Mouse (Mus musculus): Measurements from ENCODE around the gene Ly6g6c.

Gene Ly6g6c

GRCm38 (mm10) chr17:35064951-35065947 lies at the start of gene Ly6g6c:
TSS of gene Ly6g6c (plus strand) at chr17:35065388.
- peak; percentile 89 for DNase-seq (ENCODE audit: low read depth, low spot score)

- no peak for DNase-seq (ENCODE audit: low read depth, low spot score)
These were observed 48.8 kb upstream of the Ly6g6c start, which contains the start of gene Vwa7 for GRCm38 (mm10) chr17:35016376-35016775. TSS of gene Vwa7 (plus strand) at chr17:35016579.

- DNase-seq (ENCODE audit: low read depth, low spot score): no peak
These were observed 48.1 kb upstream of the Ly6g6c start for GRCm38 (mm10) chr17:35016791-35017705.

GRCm38 (mm10) chr17:35017706-35018030 lies 47.5 kb upstream of the Ly6g6c start:
- DNase-seq (ENCODE audit: low read depth, low spot score): no peak

- DNase-seq (ENCODE audit: low read depth, low spot score): no peak
These were observed 47.0 kb upstream of the Ly6g6c start for GRCm38 (mm10) chr17:35018171-35018570.

GRCm38 (mm10) chr17:35019894-35020293 lies 45.3 kb upstream of the Ly6g6c start:
- DNase-seq (ENCODE audit: low read depth, low spot score): no peak

- no peak for DNase-seq (ENCODE audit: low read depth, low spot score)
These were observed 44.6 kb upstream of the Ly6g6c start for GRCm38 (mm10) chr17:35020551-35020950.

GRCm38 (mm10) chr17:35021163-35021808 lies 43.9 kb upstream of the Ly6g6c start:
- DNase-seq (ENCODE audit: low read depth, low spot score): peak; percentile 80

GRCm38 (mm10) chr17:35021842-35022477 lies 43.2 kb upstream of the Ly6g6c start:
- no peak for DNase-seq (ENCODE audit: low read depth, low spot score)

- DNase-seq (ENCODE audit: low read depth, low spot score): no peak
These were observed 42.6 kb upstream of the Ly6g6c start for GRCm38 (mm10) chr17:35022541-35023060.

- DNase-seq (ENCODE audit: low read depth, low spot score): no peak
These were observed 42.0 kb upstream of the Ly6g6c start for GRCm38 (mm10) chr17:35023221-35023620.

GRCm38 (mm10) chr17:35023756-35024155 lies 41.4 kb upstream of the Ly6g6c start:
- DNase-seq (ENCODE audit: low read depth, low spot score): no peak

GRCm38 (mm10) chr17:35024261-35024660 lies 40.9 kb upstream of the Ly6g6c start:
- DNase-seq (ENCODE audit: low read depth, low spot score): no peak

- DNase-seq (ENCODE audit: low read depth, low spot score): no peak
These were observed 40.3 kb upstream of the Ly6g6c start for GRCm38 (mm10) chr17:35024691-35025488.

GRCm38 (mm10) chr17:35026206-35026605 lies 39.0 kb upstream of the Ly6g6c start:
- DNase-seq (ENCODE audit: low read depth, low spot score): no peak

GRCm38 (mm10) chr17:35027277-35028068 lies 37.7 kb upstream of the Ly6g6c start, which contains the start of gene Sapcd1:
TSS of gene Sapcd1 (minus strand) at chr17:35028016.
- DNase-seq (ENCODE audit: low read depth, low spot score): peak; percentile 76

- DNase-seq (ENCODE audit: low read depth, low spot score): no peak
These were observed 36.9 kb upstream of the Ly6g6c start for GRCm38 (mm10) chr17:35028315-35028714.

- DNase-seq (ENCODE audit: low read depth, low spot score): peak; percentile 46
These were observed 35.3 kb upstream of the Ly6g6c start for GRCm38 (mm10) chr17:35029691-35030532.

Data from ES-CJ7 (cell line).